Mouse (Mus musculus): Measurements from ENCODE around the gene Fgf5. TPM values are rescaled to one million over a fixed set of nuclear protein-coding genes. Genes with fewer than 3 reads are reported as not detected.

Gene Fgf5
- polyA plus RNA-seq, 1 experiment: not detected

DNA sequence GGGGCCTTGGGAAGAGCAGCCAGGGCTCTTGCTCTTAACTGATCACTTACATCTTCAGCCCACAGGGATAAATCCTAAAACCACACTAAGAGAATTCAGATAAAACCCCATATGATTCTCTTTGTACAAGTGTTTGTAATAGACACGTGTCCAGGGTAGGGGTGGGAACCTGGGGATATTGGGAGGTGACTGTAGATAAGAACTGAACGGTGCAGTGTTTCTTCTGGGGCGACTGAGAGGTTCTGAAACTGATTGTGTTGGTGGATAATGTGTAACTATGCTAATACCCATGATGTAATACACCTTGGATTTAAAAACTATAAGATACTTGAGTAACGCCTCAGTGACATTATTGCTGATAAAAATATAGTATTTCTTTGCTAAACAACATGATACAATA is 51.7 kb downstream of the Fgf5 start:
- no peak for DNase-seq (ENCODE audit: low spot score)

DNA sequence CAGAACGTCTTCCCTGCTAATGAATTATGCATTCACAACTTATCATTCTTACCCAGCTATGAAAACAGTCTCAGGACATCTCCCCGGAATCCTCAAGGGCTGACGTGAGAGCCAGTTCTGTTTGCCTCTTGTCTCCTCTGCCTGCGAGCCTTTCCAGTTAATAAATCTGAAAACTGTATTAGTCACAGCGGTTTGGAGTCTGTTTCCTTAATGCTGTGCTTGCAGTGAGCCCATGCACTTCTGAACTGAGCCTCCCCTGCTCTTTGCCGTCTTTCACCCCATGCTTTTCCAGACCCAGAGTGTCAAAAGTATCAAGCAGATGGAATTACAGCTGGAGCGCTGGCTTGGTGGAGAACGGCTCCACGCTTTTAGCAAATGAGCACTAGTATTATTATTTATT is 52.5 kb downstream of the Fgf5 start:
- DNase-seq (ENCODE audit: low spot score): no peak

DNA sequence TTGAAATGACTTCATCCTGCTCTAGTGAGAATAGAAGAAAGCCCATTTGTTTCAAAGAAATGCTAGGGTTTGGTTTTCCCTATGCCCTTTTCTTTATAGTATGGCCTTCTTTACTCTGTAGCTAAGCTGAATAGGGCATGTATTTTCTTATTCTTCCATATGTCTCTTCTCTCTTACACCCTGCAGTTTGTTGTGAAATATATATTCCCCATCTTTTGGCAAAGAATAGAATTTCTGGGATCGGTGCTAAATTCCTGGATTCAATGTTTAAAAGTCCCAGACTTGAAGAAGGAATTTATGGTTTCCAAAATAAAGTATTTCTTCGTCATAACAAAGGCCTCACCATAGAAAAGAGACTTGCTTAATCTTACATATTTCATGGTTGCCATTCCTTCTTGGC is 72.6 kb downstream of the Fgf5 start:
- DNase-seq (ENCODE audit: low spot score): no peak

Other genes with a start within 250 kb of the Fgf5 start
- 9.9 and 16.7 TPM in 2 replicates for gene Antxr2, start 223.1 kb upstream of the Fgf5 start, polyA plus RNA-seq (2012; rRNA removed)
- 0.04 TPM in 2 replicates for gene Prdm8, start 87.0 kb upstream of the Fgf5 start, polyA plus RNA-seq (2012; rRNA removed)
- gene Cfap299, start 75.1 kb downstream of the Fgf5 start, polyA plus RNA-seq (2012; rRNA removed): 0.24 and 0.69 TPM in 2 replicates